In the genomic region with DNA sequence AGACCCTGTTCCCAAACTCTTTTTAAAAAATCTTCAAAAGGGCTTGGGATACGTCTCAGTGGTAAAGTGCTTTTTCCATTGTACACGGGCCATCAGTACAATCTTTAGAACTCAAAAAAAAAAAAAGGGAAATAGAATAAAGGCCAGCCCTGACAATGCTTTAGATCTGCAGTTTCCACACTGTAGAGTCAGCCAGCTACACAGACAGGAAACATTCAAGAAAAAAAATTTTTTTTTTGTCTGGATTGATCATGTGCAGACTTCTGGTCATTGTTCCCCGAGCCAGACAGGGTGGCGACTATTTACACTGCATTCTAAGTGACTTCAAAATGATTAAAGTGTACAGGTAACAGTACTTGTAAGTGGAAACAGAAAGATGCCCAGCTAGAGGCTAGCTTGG, we compare ENCODE assay signal across 18 mouse cellular contexts. TPM values are rescaled to one million over a fixed set of nuclear protein-coding genes. Genes with fewer than 3 reads are reported as not detected.
DNase-seq lines count a peak whose midpoint lies in the region; ATAC-seq and TF ChIP-seq lines count a peak whose summit lies in the region.
"Had no signal": no experiment of that assay in that cellular context is flagged by ENCODE, and none has a peak within 500 bp of the region (broad histone marks: within the 10 kb centered on the region; RNA-seq: fewer than 3 reads in every experiment).

No protein-coding gene starts in this region.

- no peak for TF ChIP-seq EP300 in heart, postnatal 0 days (IDR thresholded peaks at IDR 0.05; ENCODE audit: low read depth)

- no peak overlapping the region for H3K4me2 ChIP-seq in heart, postnatal 0 days (ENCODE audit: low read depth, low read length)
- H3K4me2 ChIP-seq: embryonic facial prominence, embryonic 12.5 days; forebrain, embryonic 12.5 days; liver, embryonic 12.5 days; midbrain, embryonic 12.5 days; neural tube, embryonic 12.5 days had no signal

- TF ChIP-seq CTCF in gastrocnemius, adult 2 months (IDR thresholded peaks at IDR 0.05): no peak
- TF ChIP-seq CTCF in liver, adult 2 months (IDR thresholded peaks at IDR 0.05; ENCODE audit: low read depth, low read length): no peak
- TF ChIP-seq CTCF in heart, postnatal 0 days (IDR thresholded peaks at IDR 0.05; ENCODE audit: low read depth): no peak

- peak overlapping the region; percentile 78 for H3K27ac ChIP-seq in gastrocnemius, adult 2 months
- H3K27ac ChIP-seq in liver, adult 2 months (replicated peaks; ENCODE audit: insufficient read depth, low read depth, low read length): no peak overlapping the region
- peak overlapping the region; percentile 80 for H3K27ac ChIP-seq in heart, postnatal 0 days (ENCODE audit: low read depth)
- H3K27ac ChIP-seq: embryonic facial prominence, embryonic 12.5 days; forebrain, embryonic 12.5 days; liver, embryonic 12.5 days; midbrain, embryonic 12.5 days; neural tube, embryonic 12.5 days had no signal

- H3K9ac ChIP-seq in liver, adult 2 months (ENCODE audit: low read depth, low read length): no peak overlapping the region
- H3K9ac ChIP-seq in heart, postnatal 0 days (replicated peaks; ENCODE audit: low read depth, low read length): no peak overlapping the region
- H3K9ac ChIP-seq: embryonic facial prominence, embryonic 12.5 days; forebrain, embryonic 12.5 days; liver, embryonic 12.5 days; midbrain, embryonic 12.5 days; neural tube, embryonic 12.5 days had no signal

- DNase-seq in gastrocnemius, adult 2 months: no peak
- no peak for DNase-seq in gastrocnemius, postnatal 4 days (ENCODE audit: low spot score in 2 of 2)
- peak; percentile 33 for DNase-seq in liver, adult 2 months (ENCODE audit: extremely low read depth, low read depth, low spot score)
- DNase-seq in liver: no peak
- DNase-seq in heart, postnatal 0 days (ENCODE audit: low spot score): peak; percentile 44
- peak; percentile 28 for DNase-seq in lung, postnatal 25 days (ENCODE audit: low spot score)
- no peak for DNase-seq in retina, embryonic 14.5 days (ENCODE audit: low spot score)
- no peak for DNase-seq in ovary, postnatal 10 days (ENCODE audit: low spot score)
- DNase-seq: cerebellum, adult 8-10 months; gastrocnemius, postnatal 14 days; right cerebral cortex, adult 18-20 months; thymus, postnatal 25 days had no signal

- TF ChIP-seq POLR2A in liver, adult 2 months (IDR thresholded peaks at IDR 0.05; ENCODE audit: extremely low read depth, insufficient read depth, low read length): no peak

- no peak overlapping the region; the same call in 1 of the 2 replicates for H3K4me3 ChIP-seq in gastrocnemius, adult 2 months
- no peak overlapping the region for H3K4me3 ChIP-seq in liver, adult 2 months (ENCODE audit: insufficient read depth, low read depth, low read length)
- H3K4me3 ChIP-seq in heart, postnatal 0 days (ENCODE audit: low read depth, low read length): no peak overlapping the region
- H3K4me3 ChIP-seq: embryonic facial prominence, embryonic 12.5 days; forebrain, embryonic 12.5 days; left cerebral cortex, adult 2 months; liver, embryonic 12.5 days; midbrain, embryonic 12.5 days; neural tube, embryonic 12.5 days had no signal

- peak; percentile 75 for ATAC-seq in heart, postnatal 0 days (ENCODE audit: insufficient read depth, low read depth)
- ATAC-seq: liver, embryonic 12.5 days had no signal

- no peaks in the 10 kb centered on the region for H3K79me2 ChIP-seq in liver, adult 2 months (ENCODE audit: control insufficient read depth, insufficient read depth, low read length)

- intact Hi-C loops in gastrocnemius, adult 2 months (cut with DNase I): no loop called here

- H3K36me3 ChIP-seq in liver, adult 2 months (ENCODE audit: control insufficient read depth, insufficient read depth, low read length): no peaks in the 10 kb centered on the region
- H3K36me3 ChIP-seq in heart, postnatal 0 days (replicated peaks; ENCODE audit: control insufficient read depth, insufficient read depth, low read length): no peaks in the 10 kb centered on the region
- H3K36me3 ChIP-seq: embryonic facial prominence, embryonic 12.5 days; forebrain, embryonic 12.5 days; liver, embryonic 12.5 days; midbrain, embryonic 12.5 days; neural tube, embryonic 12.5 days had no signal

- H3K4me1 ChIP-seq in liver, adult 2 months (ENCODE audit: control insufficient read depth, insufficient read depth, low read length): 0 out of 2 replicates have a peak, but pooled peaks cover 2% of the 10 kb centered on the region
- H3K4me1 ChIP-seq in heart, postnatal 0 days (ENCODE audit: control insufficient read depth, insufficient read depth): no peaks in the 10 kb centered on the region
- H3K4me1 ChIP-seq: embryonic facial prominence, embryonic 12.5 days; forebrain, embryonic 12.5 days; liver, embryonic 12.5 days; midbrain, embryonic 12.5 days; neural tube, embryonic 12.5 days had no signal

- no peaks in the 10 kb centered on the region for H3K27me3 ChIP-seq in liver, adult 2 months (ENCODE audit: control insufficient read depth, insufficient read depth, low read length)
- no peaks in the 10 kb centered on the region for H3K27me3 ChIP-seq in heart, postnatal 0 days (ENCODE audit: control insufficient read depth, insufficient read depth, low read length)
- H3K27me3 ChIP-seq: embryonic facial prominence, embryonic 12.5 days; forebrain, embryonic 12.5 days; liver, embryonic 12.5 days; midbrain, embryonic 12.5 days; neural tube, embryonic 12.5 days had no signal

- WGBS in liver, adult 2 months: 56% methylated on average over 4 of the region's 4 CpGs
- WGBS in heart, postnatal 0 days: 50% methylated on average over 4 of the region's 4 CpGs

- no peaks in the 10 kb centered on the region for H3K9me3 ChIP-seq in heart, postnatal 0 days (replicated peaks; ENCODE audit: control insufficient read depth, low read length)
- H3K9me3 ChIP-seq: embryonic facial prominence, embryonic 12.5 days; forebrain, embryonic 12.5 days; liver, embryonic 12.5 days; midbrain, embryonic 12.5 days; neural tube, embryonic 12.5 days had no signal

RNA-seq across cellular contexts. Expression of a gene that starts 22.2 kb away (rescaled TPM):
- 10 to 100 TPM; 25.5 to 25.8 TPM for total RNA-seq in gastrocnemius, adult 2 months (2021)
- total RNA-seq in gastrocnemius, postnatal 4 days (2021): 10 to 100 TPM; 32.0 to 33.7 TPM
- total RNA-seq in liver, adult 2 months (2014; rRNA removed): 28.9 and 35.5 TPM in 2 replicates
- polyA plus RNA-seq in liver, adult 2 months (2012; rRNA removed): 33.4 and 34.2 TPM in 2 replicates
- 38.2 and 43.5 TPM in 2 replicates for total RNA-seq in heart, postnatal 0 days (2014; rRNA removed; ENCODE audit: low replicate concordance)
- polyA plus RNA-seq in heart, postnatal 0 days (2015; fragmentation: Nextera tagmentation; extraction: Ambion mirVana): 43.1 and 48.0 TPM in 2 replicates

RNA-seq across cellular contexts. Expression of a gene that starts 37.4 kb away (rescaled TPM):
- total RNA-seq in gastrocnemius, adult 2 months (2021): 10 to 100 TPM; 66.9 to 86.2 TPM
- 10 to 100 TPM; 79.9 to 85.1 TPM for total RNA-seq in gastrocnemius, postnatal 4 days (2021)
- total RNA-seq in liver, adult 2 months (2014; rRNA removed): 149 and 153 TPM in 2 replicates
- 201 and 244 TPM in 2 replicates for polyA plus RNA-seq in liver, adult 2 months (2012; rRNA removed)
- 116 and 142 TPM in 2 replicates for total RNA-seq in heart, postnatal 0 days (2014; rRNA removed; ENCODE audit: low replicate concordance)
- polyA plus RNA-seq in heart, postnatal 0 days (2015; fragmentation: Nextera tagmentation; extraction: Ambion mirVana): 282 and 290 TPM in 2 replicates

Comparison
In these comparisons a context has a peak if more than half of its experiments do, and no peak if none do; other contexts are left out.
1. DNase-seq: peak in liver, adult 2 months (single experiment), heart, postnatal 0 days (single experiment) and lung, postnatal 25 days (single experiment); none in gastrocnemius, adult 2 months (single experiment), gastrocnemius, postnatal 4 days (0 of 2), liver (single experiment), retina, embryonic 14.5 days (single experiment) and ovary, postnatal 10 days (single experiment).